In the genomic region with DNA sequence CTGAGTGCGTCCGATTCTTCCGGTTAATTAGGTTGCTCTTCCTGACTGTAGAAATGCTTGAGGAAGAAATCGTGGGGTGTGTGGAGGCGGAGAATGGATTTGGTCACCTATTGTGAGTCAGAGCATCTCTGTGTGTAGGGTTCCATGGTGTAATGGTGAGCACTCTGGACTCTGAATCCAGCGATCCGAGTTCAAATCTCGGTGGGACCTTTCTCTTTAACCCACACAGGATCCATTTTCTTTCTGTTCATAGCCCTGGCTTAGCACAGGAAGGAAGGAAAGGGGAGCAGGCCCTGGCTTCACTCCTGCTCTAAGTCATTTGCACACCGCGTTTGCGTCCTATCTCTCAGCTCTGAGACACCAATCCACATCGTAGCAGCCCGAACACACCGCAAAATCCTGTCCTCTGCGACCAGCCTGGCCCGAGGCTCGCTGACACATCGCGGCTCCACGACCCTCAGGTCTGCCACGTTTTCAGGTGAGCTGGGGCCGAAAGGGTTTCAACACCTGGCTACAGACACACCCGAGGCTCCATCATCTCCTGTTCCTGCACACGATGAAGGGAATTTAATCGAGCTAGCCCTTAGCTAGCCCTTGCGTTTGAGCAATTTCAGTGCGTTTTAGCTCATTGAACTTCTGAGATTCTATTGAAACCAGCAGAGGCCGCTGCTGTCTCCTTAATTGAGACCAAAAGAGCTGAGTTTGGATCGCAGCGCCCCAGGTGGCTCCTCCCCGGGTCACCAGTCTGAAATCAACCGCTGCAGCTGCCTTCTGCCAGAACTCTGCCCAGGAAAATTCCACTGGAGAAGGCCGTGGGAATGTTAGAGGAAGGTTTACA, we compare ENCODE assay signal across 8 mouse cellular contexts. TPM values are rescaled to one million over a fixed set of nuclear protein-coding genes. Genes with fewer than 3 reads are reported as not detected.
DNase-seq lines count a peak whose midpoint lies in the region; ATAC-seq lines count a peak whose summit lies in the region.

No protein-coding gene starts in this region.

- H3K9me3 ChIP-seq in forebrain, embryonic 14.5 days (replicated peaks; ENCODE audit: control insufficient read depth, low read length) = no peaks in the 10 kb centered on the region
- no peaks in the 10 kb centered on the region for H3K9me3 ChIP-seq in hindbrain, embryonic 11.5 days (ENCODE audit: control insufficient read depth, low read length)

- peaks cover 7% of the 10 kb centered on the region for H3K4me1 ChIP-seq in forebrain, embryonic 14.5 days (ENCODE audit: control insufficient read depth, insufficient read depth, low read length)
- no peaks in the 10 kb centered on the region for H3K4me1 ChIP-seq in hindbrain, embryonic 11.5 days (replicated peaks; ENCODE audit: control insufficient read depth, insufficient read depth, low read length)

- peak; percentile 97 for DNase-seq in MEL-GATA-1-ER (ENCODE audit: extremely low read depth, low read depth)
- DNase-seq in cerebellum, adult 11-12 months = peak; percentile 41
- DNase-seq in forebrain, embryonic 14.5 days (ENCODE audit: low spot score) = peak; percentile 87
- peak; percentile 83 for DNase-seq in hindbrain, embryonic 11.5 days (ENCODE audit: low spot score)
- peak; percentile 75 for DNase-seq in layer of hippocampus, adult 9-11 months
- DNase-seq in lung, postnatal 10 days = peak; percentile 76
- DNase-seq in ovary, postnatal 10 days (ENCODE audit: low spot score) = peak; percentile 28
- DNase-seq in thymus, postnatal 25 days = peak; percentile 67

- peak overlapping the region; percentile 34 for H3K4me3 ChIP-seq in forebrain, embryonic 14.5 days (ENCODE audit: low read depth, low read length)
- H3K4me3 ChIP-seq in hindbrain, embryonic 11.5 days (ENCODE audit: low read depth, low read length) = peak overlapping the region; percentile 35

- H3K27ac ChIP-seq in forebrain, embryonic 14.5 days (ENCODE audit: low read depth, low read length) = no peak overlapping the region
- H3K27ac ChIP-seq in hindbrain, embryonic 11.5 days (ENCODE audit: low read depth, low read length) = no peak overlapping the region

- H3K4me2 ChIP-seq in forebrain, embryonic 14.5 days (ENCODE audit: low read length) = peak overlapping the region; percentile 64
- peak overlapping the region; percentile 65 for H3K4me2 ChIP-seq in hindbrain, embryonic 11.5 days (replicated peaks; ENCODE audit: low read depth, low read length)

- ATAC-seq in forebrain, embryonic 14.5 days = peak; percentile 59
- peak; percentile 64 for ATAC-seq in hindbrain, embryonic 11.5 days (ENCODE audit: low FRiP score)

- H3K9ac ChIP-seq in forebrain, embryonic 14.5 days (ENCODE audit: low read length) = peak overlapping the region; percentile 53
- H3K9ac ChIP-seq in hindbrain, embryonic 11.5 days (ENCODE audit: low read depth, low read length) = peak overlapping the region; percentile 47; the same call in 1 of the 2 replicates

- 0 out of 2 replicates have a peak, but pooled peaks cover 3% of the 10 kb centered on the region for H3K27me3 ChIP-seq in forebrain, embryonic 14.5 days (replicated peaks; ENCODE audit: control insufficient read depth, insufficient read depth, low read length)
- H3K27me3 ChIP-seq in hindbrain, embryonic 11.5 days (ENCODE audit: control insufficient read depth, insufficient read depth, low read length) = peaks cover 7% of the 10 kb centered on the region; the same call in 1 of the 2 replicates

- 1% methylated on average over 33 of the region's 33 CpGs for WGBS in forebrain, embryonic 14.5 days
- under 1% methylated on average over 33 of the region's 33 CpGs for WGBS in hindbrain, embryonic 11.5 days

- H3K36me3 ChIP-seq in forebrain, embryonic 14.5 days (ENCODE audit: control insufficient read depth, insufficient read depth, low read length) = no peaks in the 10 kb centered on the region
- no peaks in the 10 kb centered on the region for H3K36me3 ChIP-seq in hindbrain, embryonic 11.5 days (ENCODE audit: control insufficient read depth, insufficient read depth, low read length)

RNA-seq across cellular contexts. Expression of a gene that starts 7.0 kb away (rescaled TPM):
- not detected in 2 replicates for polyA plus RNA-seq in forebrain, embryonic 14.5 days (2014; fragmentation: Nextera tagmentation; extraction: Ambion mirVana)
- not detected in 2 replicates for polyA plus RNA-seq in hindbrain, embryonic 11.5 days (2014; fragmentation: Nextera tagmentation; extraction: Ambion mirVana)

RNA-seq across cellular contexts. Expression of a gene that starts 23.5 kb away (rescaled TPM):
- polyA plus RNA-seq in forebrain, embryonic 14.5 days (2014; fragmentation: Nextera tagmentation; extraction: Ambion mirVana) = 5.3 and 6.8 TPM in 2 replicates
- polyA plus RNA-seq in hindbrain, embryonic 11.5 days (2014; fragmentation: Nextera tagmentation; extraction: Ambion mirVana) = 5.0 and 6.2 TPM in 2 replicates

RNA-seq across cellular contexts. Expression of a gene that starts 52.9 kb away (rescaled TPM):
- polyA plus RNA-seq in forebrain, embryonic 14.5 days (2014; fragmentation: Nextera tagmentation; extraction: Ambion mirVana) = 0.51 and 0.67 TPM in 2 replicates
- polyA plus RNA-seq in hindbrain, embryonic 11.5 days (2014; fragmentation: Nextera tagmentation; extraction: Ambion mirVana) = 0.60 and 1.1 TPM in 2 replicates

Comparison
In these comparisons a context has a peak if more than half of its experiments do, and no peak if none do; other contexts are left out.
1. DNase-seq: peak in every context shown above with its lines; median percentile 97 in MEL-GATA-1-ER; 87 in forebrain, embryonic 14.5 days; 83 in hindbrain, embryonic 11.5 days; 76 in lung, postnatal 10 days; 75 in layer of hippocampus, adult 9-11 months; 67 in thymus, postnatal 25 days; 41 in cerebellum, adult 11-12 months; 28 in ovary, postnatal 10 days.